Mouse (Mus musculus) forebrain, embryonic 12.5 days (tissue): ENCODE results near the gene Acot12. TPM values are rescaled to one million over a fixed set of nuclear protein-coding genes. Genes with fewer than 3 reads are reported as not detected.

Experiments
- ATAC-seq: fragments of 200-750 bp; cut with Nextera tagmentation; 2 replicates; pipeline ENCODE4 v1.8.0; 2017; ENCODE audit warnings: moderate TSS enrichment; ENCODE audit not compliant: low FRiP score
- H3K27ac ChIP-seq: fragments of 300-500 bp; sonication (generic); 2 replicates; pipeline ENCODE4 v1.5.1; 2016; ENCODE audit warnings: mild to moderate bottlenecking
- H3K27me3 ChIP-seq: fragments of 300-500 bp; sonication (generic); 2 replicates; pipeline ENCODE4 v1.6.1; 2016; ENCODE audit warnings: mild to moderate bottlenecking
- H3K36me3 ChIP-seq: fragments of 300-500 bp; sonication (generic); replicated peaks from 2 replicates; pipeline ENCODE4 v1.6.1; 2016; ENCODE audit warnings: mild to moderate bottlenecking
- H3K4me1 ChIP-seq: fragments of 300-500 bp; sonication (generic); 2 replicates; pipeline ENCODE4 v1.6.1; 2016
- H3K4me2 ChIP-seq: fragments of 300-500 bp; sonication (generic); 2 replicates; pipeline ENCODE4 v1.6.1; 2016; ENCODE audit warnings: mild to moderate bottlenecking, moderate library complexity
- H3K4me3 ChIP-seq: fragments of 300-500 bp; sonication (generic); replicated peaks from 2 replicates; pipeline ENCODE4 v1.5.1; 2016; ENCODE audit warnings: mild to moderate bottlenecking
- H3K9ac ChIP-seq: fragments of 300-500 bp; sonication (generic); 2 replicates; pipeline ENCODE4 v1.6.1; 2016; ENCODE audit warnings: mild to moderate bottlenecking
- H3K9me3 ChIP-seq: fragments of 300-500 bp; sonication (generic); 2 replicates; pipeline ENCODE4 v1.6.1; 2016
- WGBS: fragments of 180-500 bp; shearing (Covaris S2); methylation state at CpG from one replicate; pipeline ENCODE4 v1.1.7; 2016; 5-methylcytosine and 5-hydroxymethylcytosine counted together
- microRNA-seq: library from miRNA; unstranded; fragments of <30 nt; microRNA quantifications from one replicate; pipeline ENCODE4, GENCODE M21; 2017
- polyA plus RNA-seq: library from polyadenylated mRNA; unstranded; fragments of >200 nt; fragmentation: Nextera tagmentation; extraction: Ambion mirVana; gene quantifications from 2 replicates; pipeline ENCODE4 v1.2.1, GENCODE M21; 2016

The Acot12 gene
- polyA plus RNA-seq, 1 experiment from 2014 or later, result not detected

DNA sequence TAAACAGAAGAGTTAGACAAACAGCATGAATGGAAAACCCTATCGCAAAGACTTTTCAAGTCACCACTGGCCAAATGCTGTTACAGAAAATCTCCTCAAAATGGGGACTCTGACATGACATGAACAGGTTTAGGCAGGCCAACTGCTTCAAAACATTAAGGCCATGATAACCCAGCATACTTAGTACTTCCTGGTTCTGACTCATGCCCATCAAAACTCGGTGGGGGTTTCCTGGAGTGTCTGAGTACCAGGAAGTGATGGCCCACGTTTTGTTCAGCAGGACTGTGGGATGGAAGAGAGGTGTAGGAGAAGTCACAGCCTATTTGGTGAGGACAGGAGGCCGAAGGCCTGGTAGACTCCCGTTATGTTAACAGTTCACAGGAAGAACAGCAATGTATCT lies 60.4 kb downstream of the Acot12 start:
- peaks cover 69% of the 10 kb centered on the region for H3K36me3 ChIP-seq
- H3K4me2 ChIP-seq, result no peak overlapping the region
- H3K4me3 ChIP-seq, result no peak overlapping the region
- peaks cover 5% of the 10 kb centered on the region for H3K4me1 ChIP-seq
- 92% methylated on average over 5 of the region's 5 CpGs for WGBS
- no peaks in the 10 kb centered on the region for H3K9me3 ChIP-seq
- no peak overlapping the region for H3K9ac ChIP-seq
- no peak for ATAC-seq
- H3K27ac ChIP-seq, result no peak overlapping the region
- no peaks in the 10 kb centered on the region for H3K27me3 ChIP-seq

- Histone ChIP-seq H3K9me3 (no peaks in the 10 kb centered on the region), H3K4me3 (peak within 1 kb of the TSS; percentile 92), H3K27ac (peak within 1 kb of the TSS; percentile 94), H3K36me3 (peaks cover 18% of the 10 kb centered on the region), H3K27me3 (no peaks in the 10 kb centered on the region), H3K4me1 (peaks cover 10% of the 10 kb centered on the region), H3K4me2 (peak within 1 kb of the TSS; percentile 62), H3K9ac (peak within 1 kb of the TSS; percentile 91)
- WGBS, result under 1% methylated on average over 50 of the region's 50 CpGs
- peak; percentile 99 for ATAC-seq
These were observed 66.0 kb downstream of the Acot12 start, which contains the start of gene Zcchc9 for GRCm38 (mm10) chr13:91807155-91807839. Zcchc9 (minus strand) TSS chr13:91807705.

GRCm38 (mm10) chr13:91807874-91808575 lies 66.7 kb downstream of the Acot12 start:
- peaks cover 10% of the 10 kb centered on the region for H3K4me1 ChIP-seq
- H3K4me3 ChIP-seq, result peak overlapping the region; percentile 92
- no peaks in the 10 kb centered on the region for H3K27me3 ChIP-seq
- H3K4me2 ChIP-seq, result peak overlapping the region; percentile 62
- 45% methylated on average over 20 of the region's 20 CpGs for whole genome bisulfite sequencing
- no peaks in the 10 kb centered on the region for H3K9me3 ChIP-seq
- H3K36me3 ChIP-seq, result peaks cover 18% of the 10 kb centered on the region
- ATAC-seq, result 0 out of 2 replicates have a peak, but pooled peaks have one; percentile 31
- H3K9ac ChIP-seq, result peak overlapping the region; percentile 91
- peak overlapping the region; percentile 94 for H3K27ac ChIP-seq

DNA sequence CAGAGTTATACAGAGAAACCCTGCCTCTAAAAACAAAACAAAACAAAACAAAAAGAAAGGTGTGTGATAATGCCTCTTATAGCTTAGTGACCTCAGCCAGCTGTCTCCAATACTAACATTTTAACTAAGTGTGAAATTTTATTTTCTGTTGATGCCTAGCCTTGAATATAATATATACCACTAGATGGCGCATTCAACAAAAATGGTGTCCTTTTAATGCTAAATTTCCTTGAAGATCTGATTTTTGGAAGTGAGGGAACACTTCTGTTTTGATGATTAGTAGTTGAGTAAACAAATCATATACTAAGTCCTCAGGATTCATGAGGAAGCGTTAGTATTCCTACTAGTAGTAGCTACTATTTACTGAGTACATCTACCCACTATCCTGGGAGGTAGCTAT lies 68.2 kb downstream of the Acot12 start:
- H3K4me2 ChIP-seq, result no peak overlapping the region
- H3K9me3 ChIP-seq, result 0 out of 2 replicates have a peak, but pooled peaks cover 5% of the 10 kb centered on the region
- WGBS, result 41% methylated on average over 2 of the region's 2 CpGs
- peaks cover 10% of the 10 kb centered on the region for H3K4me1 ChIP-seq
- no peaks in the 10 kb centered on the region for H3K27me3 ChIP-seq
- H3K36me3 ChIP-seq, result peaks cover 15% of the 10 kb centered on the region
- no peak overlapping the region for H3K27ac ChIP-seq
- no peak overlapping the region for H3K4me3 ChIP-seq
- H3K9ac ChIP-seq, result no peak overlapping the region
- ATAC-seq, result no peak

DNA sequence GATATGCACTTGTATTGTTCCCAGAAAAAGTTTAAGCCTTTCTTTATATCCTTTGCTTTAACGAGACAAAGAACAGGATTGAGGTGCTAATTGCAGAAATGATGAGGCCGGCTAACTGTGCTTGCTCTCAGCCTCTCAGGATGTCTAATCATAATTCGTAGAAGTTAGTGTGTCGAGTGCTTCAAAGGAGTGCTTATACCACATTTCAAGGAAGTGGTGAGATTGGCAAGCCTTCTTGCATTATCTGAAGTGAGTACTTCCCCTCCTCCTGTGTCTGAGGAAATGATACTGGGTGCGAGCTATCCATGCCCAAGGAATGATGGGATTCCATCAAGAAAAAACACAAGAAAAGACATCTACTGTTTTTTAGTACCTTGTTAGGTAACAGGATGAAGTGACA lies 73.4 kb downstream of the Acot12 start:
- no peak for ATAC-seq
- Histone ChIP-seq H3K9ac (no peak overlapping the region), H3K27me3 (no peaks in the 10 kb centered on the region)

GRCm38 (mm10) chr13:91823735-91824134 lies 82.4 kb downstream of the Acot12 start:
- H3K27ac ChIP-seq, result no peak overlapping the region
- H3K36me3 ChIP-seq, result no peaks in the 10 kb centered on the region
- no peak overlapping the region for H3K4me3 ChIP-seq
- no peak for ATAC-seq
- H3K4me1 ChIP-seq, result no peaks in the 10 kb centered on the region
- H3K27me3 ChIP-seq, result no peaks in the 10 kb centered on the region
- no peak overlapping the region for H3K4me2 ChIP-seq
- H3K9me3 ChIP-seq, result no peaks in the 10 kb centered on the region
- no peak overlapping the region for H3K9ac ChIP-seq
- WGBS, result 61% methylated on average over 6 of the region's 6 CpGs

More for the DNA sequence above, 73.4 kb downstream of the Acot12 start:
- no peaks in the 10 kb centered on the region for H3K4me1 ChIP-seq
- H3K36me3 ChIP-seq, result no peaks in the 10 kb centered on the region
- H3K9me3 ChIP-seq, result 0 out of 2 replicates have a peak, but pooled peaks cover 5% of the 10 kb centered on the region
- H3K4me3 ChIP-seq, result no peak overlapping the region
- 80% methylated on average over 5 of the region's 5 CpGs for WGBS
- no peak overlapping the region for H3K27ac ChIP-seq
- H3K4me2 ChIP-seq, result no peak overlapping the region

DNA sequence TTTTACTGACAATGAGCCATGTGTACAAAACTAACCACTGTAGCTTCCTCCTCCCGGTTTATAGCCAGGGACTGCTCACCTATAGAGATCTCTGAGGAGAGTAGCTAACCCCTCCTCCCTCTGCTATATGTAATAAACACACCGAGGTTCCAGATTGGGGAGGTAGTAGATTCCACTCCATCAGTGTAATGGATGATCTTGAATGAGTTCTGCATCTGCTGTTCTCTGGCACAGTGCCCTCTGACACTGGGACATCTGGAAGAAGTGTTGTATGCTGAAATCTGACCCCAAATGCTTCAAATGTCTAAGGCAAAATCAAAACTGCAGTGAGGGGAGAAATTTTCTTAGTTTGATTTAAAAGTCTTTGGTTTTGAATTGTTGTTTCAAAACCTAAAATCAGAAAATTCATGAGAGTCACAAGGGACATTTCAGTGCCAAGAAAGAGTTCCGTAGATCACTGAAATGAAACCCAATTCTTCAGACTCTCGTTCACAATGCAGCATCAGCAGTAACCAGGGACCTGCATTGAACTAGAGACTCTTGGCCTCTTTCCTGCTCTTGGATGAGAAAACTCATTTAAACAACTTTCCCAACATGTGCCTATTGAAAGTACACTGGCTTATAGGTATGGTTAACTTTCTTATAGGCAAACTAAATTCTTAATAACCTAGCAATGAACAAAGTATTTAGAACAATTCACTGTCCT lies 83.7 kb downstream of the Acot12 start:
- H3K4me2 ChIP-seq, result no peak overlapping the region
- 83% methylated on average over 4 of the region's 4 CpGs for WGBS
- H3K4me3 ChIP-seq, result no peak overlapping the region
- no peaks in the 10 kb centered on the region for H3K36me3 ChIP-seq
- no peak for ATAC-seq
- no peaks in the 10 kb centered on the region for H3K9me3 ChIP-seq
- H3K9ac ChIP-seq, result no peak overlapping the region
- H3K27ac ChIP-seq, result no peak overlapping the region
- no peaks in the 10 kb centered on the region for H3K4me1 ChIP-seq
- H3K27me3 ChIP-seq, result no peaks in the 10 kb centered on the region

DNA sequence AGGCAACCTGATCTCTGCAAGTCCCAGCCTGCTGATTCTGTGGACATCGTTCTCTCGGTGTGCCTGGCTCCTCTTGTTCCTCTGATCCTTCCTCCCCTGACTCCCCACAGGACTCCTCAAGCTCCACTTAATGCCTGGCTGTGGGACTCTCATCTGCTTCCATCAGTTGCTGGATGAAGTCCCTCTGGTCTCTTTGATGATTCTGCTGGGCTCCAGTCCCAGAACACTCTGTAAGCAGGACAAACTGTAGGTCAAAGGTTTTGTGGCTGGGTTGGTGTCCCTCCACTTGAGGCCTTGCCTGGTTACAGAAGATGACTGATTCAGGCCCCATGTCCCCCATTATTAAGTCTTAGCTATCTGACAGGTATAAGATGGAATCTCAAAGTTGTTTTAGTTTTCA lies 84.8 kb downstream of the Acot12 start:
- no peaks in the 10 kb centered on the region for H3K27me3 ChIP-seq
- H3K4me3 ChIP-seq, result no peak overlapping the region
- H3K4me1 ChIP-seq, result no peaks in the 10 kb centered on the region
- H3K9me3 ChIP-seq, result no peaks in the 10 kb centered on the region
- H3K4me2 ChIP-seq, result no peak overlapping the region
- WGBS, result 89% methylated on average over 2 of the region's 2 CpGs
- no peaks in the 10 kb centered on the region for H3K36me3 ChIP-seq
- no peak overlapping the region for H3K9ac ChIP-seq
- H3K27ac ChIP-seq, result no peak overlapping the region
- no peak for ATAC-seq

- no peaks in the 10 kb centered on the region for H3K9me3 ChIP-seq
These were observed 86.6 kb downstream of the Acot12 start for GRCm38 (mm10) chr13:91827876-91828275.

More at GRCm38 (mm10) chr13:91827876-91828275, 86.6 kb downstream of the Acot12 start:
- no peaks in the 10 kb centered on the region for H3K36me3 ChIP-seq
- no peaks in the 10 kb centered on the region for H3K27me3 ChIP-seq
- H3K4me1 ChIP-seq, result no peaks in the 10 kb centered on the region
- no peak for ATAC-seq
- no peak overlapping the region for H3K9ac ChIP-seq
- no peak overlapping the region for H3K4me2 ChIP-seq
- H3K4me3 ChIP-seq, result no peak overlapping the region
- no peak overlapping the region for H3K27ac ChIP-seq

Small RNA genes lying within 50 kb of the gene (microRNA-seq; reads per million reads assigned to microRNA genes)
- not detected for gene Gm27656

Other genes with a start within 250 kb of the Acot12 start
- gene Zcchc9, start 66.2 kb downstream of the Acot12 start, polyA plus RNA-seq, result 27.2 and 28.8 TPM in 2 replicates
- not detected in 2 replicates for gene Ckmt2, start 135.4 kb downstream of the Acot12 start, polyA plus RNA-seq